Comparison of ENCODE assay signal across 13 mouse cellular contexts in genomic region chr3:68675980-68676678, GRCm38 (mm10). TPM values are rescaled to one million over a fixed set of nuclear protein-coding genes. Genes with fewer than 3 reads are reported as not detected.
DNase-seq lines count a peak whose midpoint lies in the region; ATAC-seq and TF ChIP-seq lines count a peak whose summit lies in the region.
"Had no signal": no experiment of that assay in that cellular context is flagged by ENCODE, and none has a peak within 500 bp of the region (broad histone marks: within the 10 kb centered on the region; RNA-seq: fewer than 3 reads in every experiment).

No protein-coding gene starts in this region.

- 0 out of 2 replicates have a peak, but pooled peaks have one; percentile 16 for ATAC-seq in forebrain, embryonic 15.5 days (replicated peaks)
- ATAC-seq in forebrain, embryonic 12.5 days (ENCODE audit: low FRiP score), result no peak
- no peak for ATAC-seq in heart, postnatal 0 days (ENCODE audit: insufficient read depth, low read depth)
- ATAC-seq in megakaryocyte, adult 5-6 weeks (ENCODE audit: poor library complexity, severe bottlenecking), result no peak
- ATAC-seq in stomach, embryonic 14.5 days (ENCODE audit: insufficient number of reproducible peaks, insufficient read depth, low FRiP score, low read depth), result no peak

- H3K4me3 ChIP-seq in forebrain, embryonic 15.5 days, result no peak overlapping the region
- H3K4me3 ChIP-seq in forebrain, embryonic 12.5 days (replicated peaks), result no peak overlapping the region
- H3K4me3 ChIP-seq in heart, postnatal 0 days (ENCODE audit: low read depth, low read length), result peak overlapping the region; percentile 36
- H3K4me3 ChIP-seq in megakaryocyte, embryonic 14.5 days (replicated peaks), result peak overlapping the region; percentile 90
- H3K4me3 ChIP-seq in stomach, embryonic 14.5 days (ENCODE audit: low read depth, low read length), result no peak overlapping the region
- H3K4me3 ChIP-seq: hindbrain, embryonic 12.5 days had no signal

- no peaks in the 10 kb centered on the region for H3K4me1 ChIP-seq in forebrain, embryonic 15.5 days
- no peaks in the 10 kb centered on the region for H3K4me1 ChIP-seq in forebrain, embryonic 12.5 days
- no peaks in the 10 kb centered on the region for H3K4me1 ChIP-seq in heart, postnatal 0 days (ENCODE audit: control insufficient read depth, insufficient read depth)
- H3K4me1 ChIP-seq in megakaryocyte, embryonic 14.5 days, result peaks cover 76% of the 10 kb centered on the region
- H3K4me1 ChIP-seq in stomach, embryonic 14.5 days (ENCODE audit: control insufficient read depth, insufficient read depth, low read length), result peaks cover 5% of the 10 kb centered on the region; the same call in 1 of the 2 replicates
- H3K4me1 ChIP-seq: embryonic facial prominence, embryonic 12.5 days; hindbrain, embryonic 12.5 days had no signal

- no peaks in the 10 kb centered on the region for H3K9me3 ChIP-seq in forebrain, embryonic 15.5 days
- H3K9me3 ChIP-seq in forebrain, embryonic 12.5 days, result no peaks in the 10 kb centered on the region
- no peaks in the 10 kb centered on the region for H3K9me3 ChIP-seq in heart, postnatal 0 days (replicated peaks; ENCODE audit: control insufficient read depth, low read length)
- no peaks in the 10 kb centered on the region for H3K9me3 ChIP-seq in megakaryocyte, embryonic 14.5 days
- no peaks in the 10 kb centered on the region for H3K9me3 ChIP-seq in stomach, embryonic 14.5 days (ENCODE audit: control insufficient read depth, low read depth, low read length)
- H3K9me3 ChIP-seq: embryonic facial prominence, embryonic 12.5 days; hindbrain, embryonic 12.5 days had no signal

- H3K27ac ChIP-seq in forebrain, embryonic 15.5 days (replicated peaks), result 0 out of 2 replicates have a peak overlapping the region, but pooled peaks have one; percentile 15
- H3K27ac ChIP-seq in forebrain, embryonic 12.5 days, result no peak overlapping the region
- peak overlapping the region; percentile 23; the same call in 1 of the 2 replicates for H3K27ac ChIP-seq in heart, postnatal 0 days (ENCODE audit: low read depth)
- no peak overlapping the region for H3K27ac ChIP-seq in stomach, embryonic 14.5 days (ENCODE audit: low read length)
- H3K27ac ChIP-seq: embryonic facial prominence, embryonic 12.5 days; hindbrain, embryonic 12.5 days had no signal

- no peaks in the 10 kb centered on the region for H3K27me3 ChIP-seq in forebrain, embryonic 15.5 days
- no peaks in the 10 kb centered on the region for H3K27me3 ChIP-seq in forebrain, embryonic 12.5 days
- H3K27me3 ChIP-seq in heart, postnatal 0 days (ENCODE audit: control insufficient read depth, insufficient read depth, low read length), result no peaks in the 10 kb centered on the region
- H3K27me3 ChIP-seq in megakaryocyte, embryonic 14.5 days (replicated peaks), result no peaks in the 10 kb centered on the region
- H3K27me3 ChIP-seq in stomach, embryonic 14.5 days (ENCODE audit: control insufficient read depth, insufficient read depth, low read length), result no peaks in the 10 kb centered on the region
- H3K27me3 ChIP-seq: embryonic facial prominence, embryonic 12.5 days; hindbrain, embryonic 12.5 days had no signal

- H3K9ac ChIP-seq in forebrain, embryonic 15.5 days (replicated peaks), result no peak overlapping the region
- no peak overlapping the region for H3K9ac ChIP-seq in forebrain, embryonic 12.5 days
- no peak overlapping the region for H3K9ac ChIP-seq in heart, postnatal 0 days (replicated peaks; ENCODE audit: low read depth, low read length)
- no peak overlapping the region for H3K9ac ChIP-seq in stomach, embryonic 14.5 days (replicated peaks; ENCODE audit: low read depth, low read length)
- H3K9ac ChIP-seq: embryonic facial prominence, embryonic 12.5 days; hindbrain, embryonic 12.5 days had no signal

- 73% methylated on average over 10 of the region's 10 CpGs for WGBS in forebrain, embryonic 15.5 days
- WGBS in forebrain, embryonic 12.5 days, result 76% methylated on average over 10 of the region's 10 CpGs
- WGBS in heart, postnatal 0 days, result 67% methylated on average over 10 of the region's 10 CpGs
- 51% methylated on average over 10 of the region's 10 CpGs for WGBS in stomach, embryonic 14.5 days

- no peak for DNase-seq in heart, postnatal 0 days (ENCODE audit: low spot score)
- no peak for DNase-seq in heart, postnatal 4 days
- DNase-seq in spleen, postnatal 14 days (ENCODE audit: low spot score in 2 of 2), result no peak
- DNase-seq: cerebellum, adult 2 months; kidney, adult 8-10 months had no signal

- H3K36me3 ChIP-seq in forebrain, embryonic 15.5 days, result no peaks in the 10 kb centered on the region
- H3K36me3 ChIP-seq in forebrain, embryonic 12.5 days (replicated peaks), result no peaks in the 10 kb centered on the region
- no peaks in the 10 kb centered on the region for H3K36me3 ChIP-seq in heart, postnatal 0 days (replicated peaks; ENCODE audit: control insufficient read depth, insufficient read depth, low read length)
- H3K36me3 ChIP-seq in megakaryocyte, embryonic 14.5 days (replicated peaks; ENCODE audit: low read length), result no peaks in the 10 kb centered on the region
- H3K36me3 ChIP-seq in stomach, embryonic 14.5 days (ENCODE audit: control insufficient read depth, insufficient read depth, low read length), result no peaks in the 10 kb centered on the region
- H3K36me3 ChIP-seq: embryonic facial prominence, embryonic 12.5 days; G1E; hindbrain, embryonic 12.5 days had no signal

- TF ChIP-seq EP300 in heart, postnatal 0 days (IDR thresholded peaks at IDR 0.05; ENCODE audit: low read depth), result no peak

- H3K4me2 ChIP-seq in forebrain, embryonic 15.5 days (replicated peaks), result no peak overlapping the region
- H3K4me2 ChIP-seq in forebrain, embryonic 12.5 days, result no peak overlapping the region
- peak overlapping the region; percentile 61 for H3K4me2 ChIP-seq in heart, postnatal 0 days (ENCODE audit: low read depth, low read length)
- H3K4me2 ChIP-seq in stomach, embryonic 14.5 days (replicated peaks; ENCODE audit: low read depth, low read length), result peak overlapping the region; percentile 31; the same call in 1 of the 2 replicates

- no peak for TF ChIP-seq CTCF in heart, postnatal 0 days (IDR thresholded peaks at IDR 0.05; ENCODE audit: low read depth)

RNA-seq across cellular contexts. Expression of gene Il12a, which starts 14.3 kb away (rescaled TPM):
- 0.19 and 0.46 TPM in 2 replicates for polyA plus RNA-seq in forebrain, embryonic 15.5 days (2015; fragmentation: Nextera tagmentation; extraction: Ambion mirVana)
- polyA plus RNA-seq in forebrain, embryonic 12.5 days (2016; fragmentation: Nextera tagmentation; extraction: Ambion mirVana), result 0.24 TPM in 1 of 2 replicates, not detected in the other
- not detected in 2 replicates for total RNA-seq in heart, postnatal 0 days (2014; rRNA removed; ENCODE audit: low replicate concordance)
- polyA plus RNA-seq in heart, postnatal 0 days (2015; fragmentation: Nextera tagmentation; extraction: Ambion mirVana), result 0.12 and 0.21 TPM in 2 replicates
- total RNA-seq in heart, postnatal 4 days (2021), result under 1 TPM in 1 of 2 experiments, not detected in 1; 0.20 TPM
- polyA plus RNA-seq in megakaryocyte, embryonic 14.5 days (2012; ENCODE audit: insufficient read depth, low replicate concordance), result 10.1 and 12.0 TPM in 2 replicates
- 1.1 and 1.9 TPM in 2 replicates for total RNA-seq in megakaryocyte, adult 5-6 weeks (2015)
- 3.1 and 7.6 TPM in 2 replicates for total RNA-seq in megakaryocyte, adult 5-6 weeks (2017)
- polyA plus RNA-seq in stomach, embryonic 14.5 days (2014; fragmentation: Nextera tagmentation; extraction: Ambion mirVana), result not detected in 2 replicates
- polyA plus RNA-seq: G1E; hindbrain, embryonic 12.5 days had no signal

Comparison
In these comparisons a context has a peak if more than half of its experiments do, and no peak if none do; other contexts are left out.
1. H3K27ac ChIP-seq: peak in forebrain, embryonic 15.5 days (single experiment) and heart, postnatal 0 days (single experiment); none in forebrain, embryonic 12.5 days (single experiment) and stomach, embryonic 14.5 days (single experiment).
2. H3K4me2 ChIP-seq: peak in heart, postnatal 0 days (single experiment) and stomach, embryonic 14.5 days (single experiment); none in forebrain, embryonic 15.5 days (single experiment) and forebrain, embryonic 12.5 days (single experiment).
3. H3K4me3 ChIP-seq: peak in heart, postnatal 0 days (single experiment) and megakaryocyte, embryonic 14.5 days (single experiment); none in forebrain, embryonic 15.5 days (single experiment), forebrain, embryonic 12.5 days (single experiment) and stomach, embryonic 14.5 days (single experiment).